Mouse (Mus musculus) mouse embryonic stem cell (cell line): ENCODE measurements around the gene Klhdc7a.

Experiments
- in situ Hi-C, 2 experiments: fragments of 300-500 bp; cut with MboI; formaldehyde crosslinking; loops; 1 replicate in 1 of 2; 3 replicates in 1 of 2; pipeline ENCODE4 v1.14.3; 2019 to 2020; ENCODE audit warnings: low sequenced_read_pairs in 2 of 2, low pct_unique_long_range_greater_than_20kb in 1 of 2, mixed read lengths in 1 of 2; ENCODE audit not compliant: unreplicated experiment in 1 of 2

The Klhdc7a gene

GRCm38 (mm10) chr4:139963059-139963458, 4.8 kb downstream of the Klhdc7a start:
- in situ Hi-C loops = loop anchor here in 1 of 2 experiments (25.0 kb wide), 1 partner anchor 801 kb away; no protein-coding TSS in a partner anchor

DNA sequence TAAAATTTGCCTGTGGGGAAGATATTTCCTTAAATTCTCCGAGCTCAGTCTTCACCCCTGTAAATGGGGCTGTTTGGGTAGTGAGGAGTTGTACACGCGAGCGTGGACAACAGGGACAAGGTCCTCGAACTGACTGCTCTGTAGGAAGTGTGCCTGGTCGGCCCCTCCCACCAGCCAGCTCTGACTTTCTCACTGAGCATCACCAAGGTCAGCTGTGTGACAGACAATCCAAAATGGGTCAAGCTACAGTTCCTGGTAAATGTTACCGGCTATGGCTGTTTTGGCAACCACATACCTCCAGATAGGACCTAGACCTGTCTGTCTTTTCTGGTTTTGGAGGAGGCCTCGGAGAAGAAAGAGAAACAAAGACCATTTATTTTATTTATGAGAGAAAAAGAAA, 6.0 kb downstream of the Klhdc7a start:
- in situ Hi-C loops = loop anchor here in 1 of 2 experiments (25.0 kb wide), 1 partner anchor 800 kb away; no protein-coding TSS in a partner anchor

DNA sequence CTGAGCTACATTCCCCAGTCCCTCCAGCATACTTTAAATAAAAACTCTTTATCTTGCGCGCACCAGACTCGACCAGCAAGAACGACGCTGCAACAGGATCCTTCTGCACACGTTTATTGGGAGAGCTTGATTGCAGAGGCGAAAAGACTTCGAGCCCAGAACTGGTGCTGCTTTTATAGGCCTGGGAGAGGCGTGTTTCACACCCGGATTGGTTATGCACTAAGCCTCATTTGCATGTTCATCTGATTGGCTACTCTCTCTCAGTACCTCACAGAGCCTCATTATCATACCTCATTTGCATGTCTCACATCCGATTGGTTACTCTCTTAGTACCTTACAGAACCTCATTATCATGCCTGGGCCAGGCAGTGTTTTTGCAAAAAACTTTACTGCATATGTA, 6.5 kb downstream of the Klhdc7a start:
- in situ Hi-C loops = loop anchor here in 1 of 2 experiments (25.0 kb wide), 1 partner anchor 799 kb away; no protein-coding TSS in a partner anchor

DNA sequence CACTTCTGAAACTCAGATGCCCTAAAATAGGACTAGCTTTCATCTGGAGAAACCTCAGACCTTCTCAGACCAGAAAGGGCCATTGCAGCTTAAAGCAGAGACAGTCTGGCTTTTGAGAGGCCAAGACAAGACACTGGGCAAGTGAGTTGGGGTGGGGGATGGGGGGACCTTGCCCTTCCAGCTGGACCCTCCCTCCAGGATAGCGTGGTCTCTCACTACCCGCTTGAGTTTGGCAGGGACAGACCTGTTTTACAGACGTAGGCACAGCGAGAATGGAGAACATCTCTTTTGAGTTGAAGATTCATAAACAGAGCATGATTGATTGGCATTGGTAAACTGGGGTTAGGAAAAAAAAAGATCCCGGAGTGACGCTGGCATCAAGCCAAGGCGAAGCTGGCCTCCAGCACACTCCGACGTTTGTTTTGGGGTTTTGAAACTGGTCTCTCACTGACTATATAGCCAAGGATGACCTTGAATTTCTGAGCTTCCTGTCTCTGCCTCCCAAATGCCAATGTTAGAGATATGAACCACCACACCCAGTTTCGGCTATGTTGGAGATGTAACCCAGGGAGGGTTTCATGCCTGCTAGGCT, 7.0 kb downstream of the Klhdc7a start:
- in situ Hi-C loops = loop anchor here in 1 of 2 experiments (25.0 kb wide), 1 partner anchor 799 kb away; no protein-coding TSS in a partner anchor

DNA sequence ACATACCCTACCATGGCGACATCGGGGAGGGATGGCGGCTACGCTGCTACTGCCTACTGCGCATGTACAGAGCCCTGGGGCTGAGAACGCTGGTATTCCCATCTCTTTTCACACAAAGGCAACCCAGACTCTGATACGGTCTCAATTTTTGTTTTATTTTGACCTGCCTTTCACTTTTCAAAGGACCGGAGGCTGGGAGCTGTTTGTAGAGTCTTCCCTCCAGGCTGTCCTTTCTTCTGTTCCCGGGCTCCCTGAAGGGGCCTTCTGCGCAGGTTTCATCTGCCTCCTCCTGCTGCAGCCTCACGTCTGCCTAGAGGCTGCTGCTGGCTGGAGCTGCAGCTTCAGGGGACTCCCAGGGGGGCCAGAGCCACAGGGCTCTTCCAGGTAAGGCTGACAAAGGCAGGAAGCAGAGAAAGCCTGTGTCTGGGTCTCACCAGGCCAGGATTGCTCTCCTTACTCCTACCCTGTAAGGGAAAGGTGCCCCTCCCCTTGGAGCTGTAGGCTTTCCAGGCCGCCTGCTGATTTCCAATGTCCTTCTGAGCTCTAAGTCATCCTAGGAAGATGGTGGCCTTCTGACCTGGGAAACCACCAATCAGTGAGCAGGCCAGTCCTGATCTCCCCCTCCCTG, 7.6 kb downstream of the Klhdc7a start:
- in situ Hi-C loops = loop anchor here in 1 of 2 experiments (25.0 kb wide), 1 partner anchor 798 kb away; no protein-coding TSS in a partner anchor

DNA sequence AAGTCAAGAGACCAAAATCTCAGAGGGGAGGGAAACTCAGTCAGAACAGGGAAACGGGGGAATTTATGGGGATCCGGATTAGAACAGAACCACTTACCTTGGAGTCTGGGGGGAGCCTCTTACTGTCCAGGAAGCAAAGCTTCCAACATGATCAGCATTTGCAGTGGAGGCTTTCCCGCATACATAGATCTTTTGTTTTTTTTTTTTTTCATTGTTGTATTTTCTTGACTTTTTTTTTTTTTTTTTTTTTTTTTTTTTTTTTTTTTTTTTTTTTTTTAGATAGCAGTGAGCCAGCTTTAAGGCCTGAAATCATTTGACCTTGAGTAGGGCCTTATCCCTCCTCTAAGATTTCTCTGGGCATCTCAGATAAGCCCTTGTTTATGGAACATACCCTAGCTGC, 8.6 kb downstream of the Klhdc7a start:
- in situ Hi-C loops = loop anchor here in 1 of 2 experiments (25.0 kb wide), 1 partner anchor 797 kb away; no protein-coding TSS in a partner anchor

DNA sequence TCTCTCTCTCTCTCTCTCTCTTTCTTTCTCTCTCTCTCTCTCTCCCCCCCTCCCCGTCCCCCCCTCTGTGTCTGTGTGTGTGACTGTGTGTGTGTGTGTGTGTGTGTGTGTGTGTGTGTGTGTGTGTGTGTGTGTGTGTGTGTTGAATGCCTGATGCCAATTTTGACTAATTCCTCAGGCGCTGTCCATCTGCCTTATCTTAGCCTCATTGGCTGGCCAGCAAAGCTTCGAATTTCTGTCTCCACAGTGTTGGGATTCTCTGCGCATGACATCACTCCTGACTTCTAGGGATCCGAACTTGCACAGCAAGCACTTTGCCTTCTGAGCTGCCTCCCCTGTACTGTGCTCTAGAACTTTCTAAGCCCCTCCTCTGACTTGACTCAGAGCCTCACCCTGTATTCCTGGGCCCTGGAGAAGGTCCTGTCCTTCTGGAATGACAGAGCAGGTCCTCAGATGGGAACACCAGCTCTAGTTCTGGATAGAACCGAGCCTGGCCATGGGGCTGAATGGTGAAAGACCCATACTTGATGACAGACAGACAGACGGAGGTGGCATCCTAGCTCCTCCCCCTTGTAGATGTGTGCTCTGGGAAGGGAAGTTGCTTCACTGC, 16.8 kb downstream of the Klhdc7a start:
- in situ Hi-C loops = loop anchor here in 1 of 2 experiments (25.0 kb wide), 1 partner anchor 789 kb away; no protein-coding TSS in a partner anchor

- in situ Hi-C loops = loop anchor here in 1 of 2 experiments (25.0 kb wide), 1 partner anchor 788 kb away; no protein-coding TSS in a partner anchor
Observed at GRCm38 (mm10) chr4:139950431-139950848, 17.4 kb downstream of the Klhdc7a start.

- in situ Hi-C loops = no loop called here
Observed at GRCm38 (mm10) chr4:139948591-139948990, 19.2 kb downstream of the Klhdc7a start.

DNA sequence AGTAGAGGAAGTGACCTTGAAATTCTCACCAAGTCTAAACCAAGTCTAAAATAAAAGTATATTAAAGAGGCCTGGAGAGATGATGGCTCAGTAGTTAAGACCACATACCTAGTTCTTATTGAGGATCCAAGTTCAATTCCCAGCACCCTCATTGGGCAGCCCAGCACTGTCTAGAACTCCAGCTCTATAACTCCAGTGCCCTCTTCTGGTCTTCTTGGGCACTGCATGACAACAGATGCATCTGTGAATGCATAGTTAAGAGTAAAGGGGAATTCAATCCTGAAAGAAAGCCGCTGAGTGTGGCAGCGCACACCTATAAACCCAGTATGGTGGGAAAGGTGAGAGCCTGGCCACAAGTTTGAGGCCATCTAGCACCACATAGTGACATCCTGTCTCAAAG, 20.5 kb downstream of the Klhdc7a start:
- in situ Hi-C loops = no loop called here

DNA sequence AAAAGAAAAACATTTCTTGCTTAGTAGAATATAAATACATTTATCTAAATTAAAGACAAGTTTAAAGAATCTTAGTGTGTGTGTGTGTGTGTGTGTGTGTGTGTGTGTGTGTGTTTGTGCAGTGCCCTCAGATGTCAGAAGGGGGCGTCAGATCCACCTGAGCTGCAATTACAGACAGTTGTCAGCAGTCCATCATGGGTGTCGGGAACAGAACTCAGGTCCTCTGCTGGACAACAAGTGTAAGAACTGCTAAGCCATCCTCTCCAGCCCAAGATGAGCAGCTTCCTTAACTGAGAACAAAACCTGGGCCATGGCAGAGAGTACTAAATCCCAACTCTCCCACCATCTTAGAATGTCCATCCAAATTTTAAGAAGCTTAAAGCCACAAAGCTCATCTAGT, 26.0 kb downstream of the Klhdc7a start:
- in situ Hi-C loops = no loop called here

- in situ Hi-C loops = no loop called here
Observed at GRCm38 (mm10) chr4:139935557-139935956, 32.3 kb downstream of the Klhdc7a start.

DNA sequence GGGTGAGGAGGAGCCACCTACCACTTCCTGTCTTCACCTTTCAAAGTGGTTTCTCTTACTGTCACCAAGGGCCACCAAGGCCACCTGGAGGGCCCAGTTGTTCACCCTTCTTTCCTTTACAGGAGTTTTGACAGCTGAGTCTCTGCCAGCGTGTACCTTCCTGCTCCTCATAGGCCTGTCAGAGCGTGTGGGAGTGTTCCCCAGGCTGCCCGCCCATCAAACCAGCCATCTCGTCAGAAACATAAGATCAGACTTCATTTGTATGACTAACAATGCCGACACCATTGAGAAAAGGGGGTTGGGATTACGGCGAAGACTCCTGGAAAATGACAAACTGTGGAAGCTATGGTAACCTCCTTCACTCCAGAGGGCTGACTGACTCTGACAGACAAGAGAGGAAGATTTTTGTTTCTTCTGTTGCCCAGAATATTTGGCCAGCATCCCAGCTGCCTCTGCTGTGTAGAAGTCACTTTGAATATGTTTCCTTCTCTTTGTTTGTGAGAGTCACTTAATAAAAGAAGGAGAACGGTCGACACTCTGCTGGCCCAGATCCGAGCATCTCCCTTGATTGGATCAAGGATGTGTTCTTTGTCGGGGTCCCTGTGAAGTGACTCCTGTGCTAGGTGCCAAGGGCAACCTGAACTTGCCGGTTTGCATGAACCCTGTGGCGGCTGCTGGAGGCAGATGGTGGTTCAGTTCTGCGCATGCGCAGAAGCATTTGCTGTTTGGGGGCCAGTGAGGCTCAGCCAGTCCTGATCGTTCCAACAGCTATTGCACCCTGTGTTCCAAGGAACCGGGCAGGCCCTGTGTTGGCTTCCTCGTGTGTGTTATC, 34.6 kb downstream of the Klhdc7a start:
- in situ Hi-C loops = no loop called here

- in situ Hi-C loops = no loop called here
Observed at GRCm38 (mm10) chr4:139931790-139932510, 35.9 kb downstream of the Klhdc7a start.

- in situ Hi-C loops = no loop called here
Observed at GRCm38 (mm10) chr4:139930885-139931284, 36.9 kb downstream of the Klhdc7a start.

DNA sequence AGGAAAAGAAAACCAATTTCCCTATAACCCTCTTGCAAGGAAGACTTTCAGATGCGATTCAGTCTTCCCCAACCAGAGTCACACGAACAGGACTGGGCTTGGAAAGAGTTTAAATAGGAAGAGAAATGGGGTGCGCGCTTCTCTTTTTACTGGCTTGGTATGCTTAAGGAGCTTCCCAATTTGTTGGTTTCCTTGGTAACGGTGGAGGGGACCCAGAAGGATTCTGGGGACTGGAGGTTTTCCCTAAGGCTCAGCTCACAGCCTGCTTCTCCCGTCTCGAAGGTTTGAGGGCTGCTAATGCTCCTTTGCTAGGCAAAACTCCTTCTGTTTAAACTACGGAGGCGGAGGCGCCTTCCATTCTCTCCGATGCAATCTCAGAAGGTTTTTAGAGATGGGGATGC, 41.7 kb downstream of the Klhdc7a start:
- in situ Hi-C loops = no loop called here

DNA sequence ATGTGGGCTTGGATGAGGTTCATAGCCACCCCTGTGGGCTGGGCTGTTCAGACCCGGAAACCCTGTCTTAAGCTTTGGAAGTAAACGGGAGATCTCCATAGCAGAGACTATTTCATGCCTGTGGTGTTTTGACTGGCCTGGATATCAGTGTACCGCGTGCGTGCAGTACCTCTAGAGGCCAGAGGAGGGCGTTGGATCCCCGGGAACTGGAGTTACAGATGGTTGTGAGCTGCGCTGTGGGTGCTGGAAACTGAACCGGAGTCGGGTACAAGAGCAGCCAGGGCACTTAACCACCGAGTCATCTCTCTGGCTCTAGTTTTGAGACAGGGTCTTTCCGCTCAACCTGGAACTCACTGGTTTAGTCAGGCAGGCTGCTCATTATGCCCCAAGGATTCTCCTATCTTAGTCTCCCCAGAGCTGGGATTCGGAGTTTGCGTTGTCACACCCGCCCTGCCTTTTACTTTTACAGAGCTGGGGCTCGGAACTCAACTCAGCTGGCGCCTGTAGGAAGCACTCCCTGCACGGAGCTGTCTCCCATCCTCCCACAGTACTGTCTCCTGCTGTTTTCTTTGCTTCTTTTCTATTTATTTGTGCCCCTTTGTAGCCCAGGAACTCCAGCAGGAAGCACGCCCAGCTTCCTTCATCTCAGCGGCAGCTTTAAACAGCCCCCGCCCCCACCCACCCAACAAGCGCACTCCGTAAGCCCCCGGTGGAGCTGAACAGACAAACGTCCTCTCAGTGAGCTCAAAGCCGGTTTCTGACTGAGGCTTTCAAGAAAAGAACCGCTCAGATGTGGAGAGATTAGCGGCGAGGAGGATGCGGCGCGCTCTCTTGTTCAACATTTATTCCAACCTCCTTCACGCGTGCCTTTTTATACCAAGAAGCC, 42.3 kb downstream of the Klhdc7a start:
- in situ Hi-C loops = no loop called here
